ENCODE assay signal across 8 mouse cellular contexts in genomic region chr15:77342962-77343526, GRCm38 (mm10). TPM values are rescaled to one million over a fixed set of nuclear protein-coding genes. Genes with fewer than 3 reads are reported as not detected.
A peak's percentile ranks its signal among the peaks of the same experiment; 100 is the strongest.
DNase-seq lines count a peak whose midpoint lies in the region; ATAC-seq lines count a peak whose summit lies in the region.

No protein-coding gene starts in this region.

- H3K9ac ChIP-seq in forebrain, embryonic 12.5 days: peak overlapping the region; percentile 25; the same call in 1 of the 2 replicates
- H3K9ac ChIP-seq in limb, embryonic 12.5 days (replicated peaks): peak overlapping the region; percentile 51; the same call in 1 of the 2 replicates
- peak overlapping the region; percentile 63 for H3K9ac ChIP-seq in neural tube, embryonic 13.5 days

- H3K4me1 ChIP-seq in forebrain, embryonic 12.5 days: peaks cover 22% of the 10 kb centered on the region
- H3K4me1 ChIP-seq in limb, embryonic 12.5 days (replicated peaks): peaks cover 33% of the 10 kb centered on the region
- H3K4me1 ChIP-seq in neural tube, embryonic 13.5 days (replicated peaks): peaks cover 42% of the 10 kb centered on the region

- ATAC-seq in forebrain, embryonic 12.5 days (ENCODE audit: low FRiP score): no peak
- no peak for ATAC-seq in limb, embryonic 12.5 days (ENCODE audit: insufficient number of reproducible peaks, insufficient read depth, low FRiP score, low TSS enrichment, low read depth)
- no peak for ATAC-seq in neural tube, embryonic 13.5 days (ENCODE audit: low read depth)

- H3K4me2 ChIP-seq in forebrain, embryonic 12.5 days: peak overlapping the region; percentile 51
- peak overlapping the region; percentile 54 for H3K4me2 ChIP-seq in limb, embryonic 12.5 days
- peak overlapping the region; percentile 51 for H3K4me2 ChIP-seq in neural tube, embryonic 13.5 days

- H3K27me3 ChIP-seq in forebrain, embryonic 12.5 days: no peaks in the 10 kb centered on the region; the same call in 1 of the 2 replicates
- H3K27me3 ChIP-seq in limb, embryonic 12.5 days: no peaks in the 10 kb centered on the region
- H3K27me3 ChIP-seq in neural tube, embryonic 13.5 days: no peaks in the 10 kb centered on the region

- no peaks in the 10 kb centered on the region for H3K36me3 ChIP-seq in forebrain, embryonic 12.5 days (replicated peaks)
- H3K36me3 ChIP-seq in limb, embryonic 12.5 days: no peaks in the 10 kb centered on the region
- no peaks in the 10 kb centered on the region for H3K36me3 ChIP-seq in neural tube, embryonic 13.5 days

- H3K9me3 ChIP-seq in forebrain, embryonic 12.5 days: no peaks in the 10 kb centered on the region
- H3K9me3 ChIP-seq in limb, embryonic 12.5 days: no peaks in the 10 kb centered on the region
- no peaks in the 10 kb centered on the region for H3K9me3 ChIP-seq in neural tube, embryonic 13.5 days

- peak; percentile 35 for DNase-seq in kidney, postnatal 14 days
- no peak for DNase-seq in kidney, adult 11 months
- DNase-seq in adrenal gland, postnatal 25 days: no peak
- no peak for DNase-seq in cerebellum, adult 8-10 months
- no peak for DNase-seq in MN1 (ENCODE audit: low spot score)

- H3K27ac ChIP-seq in forebrain, embryonic 12.5 days: 0 out of 2 replicates have a peak overlapping the region, but pooled peaks have one; percentile 61
- peak overlapping the region; percentile 85 for H3K27ac ChIP-seq in limb, embryonic 12.5 days
- peak overlapping the region; percentile 86 for H3K27ac ChIP-seq in neural tube, embryonic 13.5 days (replicated peaks)

- H3K4me3 ChIP-seq in forebrain, embryonic 12.5 days (replicated peaks): peak overlapping the region; percentile 21
- H3K4me3 ChIP-seq in limb, embryonic 12.5 days (replicated peaks): peak overlapping the region; percentile 24
- H3K4me3 ChIP-seq in neural tube, embryonic 13.5 days: peak overlapping the region; percentile 18; the same call in 1 of the 2 replicates

- 35% methylated on average over 18 of the region's 18 CpGs for WGBS in forebrain, embryonic 12.5 days
- 36% methylated on average over 18 of the region's 18 CpGs for WGBS in limb, embryonic 12.5 days
- 21% methylated on average over 18 of the region's 18 CpGs for WGBS in neural tube, embryonic 13.5 days

RNA-seq across cellular contexts. Expression of gene Rbfox2, which starts 36.2 kb away (rescaled TPM):
- 119 and 123 TPM in 2 replicates for polyA plus RNA-seq in forebrain, embryonic 12.5 days (2016; fragmentation: Nextera tagmentation; extraction: Ambion mirVana)
- 78.4 and 79.3 TPM in 2 replicates for polyA plus RNA-seq in limb, embryonic 12.5 days (2016; fragmentation: Nextera tagmentation; extraction: Ambion mirVana)
- polyA plus RNA-seq in neural tube, embryonic 13.5 days (2015; fragmentation: Nextera tagmentation; extraction: Ambion mirVana): 136 and 156 TPM in 2 replicates
- 56.5 and 68.7 TPM in 2 replicates for total RNA-seq in adrenal gland, postnatal 25 days (2021)

RNA-seq across cellular contexts. Expression of gene Apol7a, which starts 55.9 kb away (rescaled TPM):
- polyA plus RNA-seq in forebrain, embryonic 12.5 days (2016; fragmentation: Nextera tagmentation; extraction: Ambion mirVana): not detected in 2 replicates
- polyA plus RNA-seq in limb, embryonic 12.5 days (2016; fragmentation: Nextera tagmentation; extraction: Ambion mirVana): not detected in 2 replicates
- 0.29 TPM in 1 of 2 replicates, not detected in the other for polyA plus RNA-seq in neural tube, embryonic 13.5 days (2015; fragmentation: Nextera tagmentation; extraction: Ambion mirVana)
- not detected in 2 replicates for total RNA-seq in adrenal gland, postnatal 25 days (2021)
